Mouse (Mus musculus): ENCODE measurements around the gene Coro1a. TPM values are rescaled to one million over a fixed set of nuclear protein-coding genes. Genes with fewer than 3 reads are reported as not detected.
A peak's percentile ranks its signal among the peaks of the same experiment; 100 is the strongest.

Gene Coro1a
- polyA plus RNA-seq, 1 experiment from 2014 or later: 21.5 TPM

GRCm38 (mm10) chr7:126679683-126680082 lies 27.9 kb downstream of the Coro1a start:
- no peak overlapping the region for H3K9ac ChIP-seq (ENCODE audit: low read depth, low read length)
- H3K36me3 ChIP-seq (ENCODE audit: control insufficient read depth, insufficient read depth): no peaks in the 10 kb centered on the region
- no peak for TF ChIP-seq CTCF (IDR thresholded peaks at IDR 0.05; ENCODE audit: low read depth)
- H3K9me3 ChIP-seq (ENCODE audit: control insufficient read depth): no peaks in the 10 kb centered on the region
- ATAC-seq: no peak
- H3K4me1 ChIP-seq (replicated peaks; ENCODE audit: control insufficient read depth, insufficient read depth, low read length): peaks cover 2% of the 10 kb centered on the region; the same call in 1 of the 2 replicates
- no peak overlapping the region for H3K4me3 ChIP-seq (ENCODE audit: low read depth, low read length)
- H3K27ac ChIP-seq (ENCODE audit: low read depth, low read length): no peak overlapping the region
- no peaks in the 10 kb centered on the region for H3K27me3 ChIP-seq (replicated peaks; ENCODE audit: control insufficient read depth, insufficient read depth, low read length)
- no peak overlapping the region for H3K4me2 ChIP-seq (replicated peaks; ENCODE audit: low read depth)
- WGBS: 89% methylated on average over 5 of the region's 5 CpGs

- peaks cover 2% of the 10 kb centered on the region; the same call in 1 of the 2 replicates for H3K4me1 ChIP-seq (replicated peaks; ENCODE audit: control insufficient read depth, insufficient read depth, low read length)
- no peak overlapping the region for H3K9ac ChIP-seq (ENCODE audit: low read depth, low read length)
- H3K4me2 ChIP-seq (replicated peaks; ENCODE audit: low read depth): no peak overlapping the region
- peak; percentile 22; the same call in 1 of the 2 replicates for TF ChIP-seq CTCF (IDR thresholded peaks at IDR 0.05; ENCODE audit: low read depth)
- H3K27ac ChIP-seq (ENCODE audit: low read depth, low read length): no peak overlapping the region
- H3K36me3 ChIP-seq (ENCODE audit: control insufficient read depth, insufficient read depth): no peaks in the 10 kb centered on the region
- no peaks in the 10 kb centered on the region for H3K9me3 ChIP-seq (ENCODE audit: control insufficient read depth)
- no peaks in the 10 kb centered on the region for H3K27me3 ChIP-seq (replicated peaks; ENCODE audit: control insufficient read depth, insufficient read depth, low read length)
- WGBS: 36% methylated on average over 8 of the region's 8 CpGs
- H3K4me3 ChIP-seq (ENCODE audit: low read depth, low read length): no peak overlapping the region
- ATAC-seq: no peak
Measured at GRCm38 (mm10) chr7:126678545-126679341, 28.8 kb downstream of the Coro1a start.

GRCm38 (mm10) chr7:126676631-126677220 lies 30.9 kb downstream of the Coro1a start:
- 71% methylated on average over 4 of the region's 4 CpGs for WGBS
- no peak for ATAC-seq
- Histone ChIP-seq H3K27me3 (replicated peaks; ENCODE audit: control insufficient read depth, insufficient read depth, low read length) (no peaks in the 10 kb centered on the region), H3K4me2 (replicated peaks; ENCODE audit: low read depth) (no peak overlapping the region), H3K9me3 (ENCODE audit: control insufficient read depth) (no peaks in the 10 kb centered on the region), H3K4me1 (replicated peaks; ENCODE audit: control insufficient read depth, insufficient read depth, low read length) (peaks cover 2% of the 10 kb centered on the region; the same call in 1 of the 2 replicates), H3K36me3 (ENCODE audit: control insufficient read depth, insufficient read depth) (peaks cover 17% of the 10 kb centered on the region; the same call in 1 of the 2 replicates), H3K27ac (ENCODE audit: low read depth, low read length) (peak overlapping the region; percentile 28; the same call in 1 of the 2 replicates), H3K9ac (ENCODE audit: low read depth, low read length) (no peak overlapping the region), H3K4me3 (ENCODE audit: low read depth, low read length) (no peak overlapping the region)
- TF ChIP-seq CTCF (IDR thresholded peaks at IDR 0.05; ENCODE audit: low read depth): no peak

- ATAC-seq: no peak
- no peaks in the 10 kb centered on the region for H3K9me3 ChIP-seq (ENCODE audit: control insufficient read depth)
- H3K9ac ChIP-seq (ENCODE audit: low read depth, low read length): no peak within 1 kb of the TSS
- peak within 1 kb of the TSS; percentile 60 for H3K27ac ChIP-seq (ENCODE audit: low read depth, low read length)
- no peak for TF ChIP-seq CTCF (IDR thresholded peaks at IDR 0.05; ENCODE audit: low read depth)
- peak within 1 kb of the TSS; percentile 10; the same call in 1 of the 2 replicates for H3K4me2 ChIP-seq (replicated peaks; ENCODE audit: low read depth)
- peaks cover 22% of the 10 kb centered on the region; the same call in 1 of the 2 replicates for H3K36me3 ChIP-seq (ENCODE audit: control insufficient read depth, insufficient read depth)
- no peaks in the 10 kb centered on the region for H3K27me3 ChIP-seq (replicated peaks; ENCODE audit: control insufficient read depth, insufficient read depth, low read length)
- 67% methylated on average over 1 of the region's 1 CpGs for WGBS
- peaks cover 2% of the 10 kb centered on the region; the same call in 1 of the 2 replicates for H3K4me1 ChIP-seq (replicated peaks; ENCODE audit: control insufficient read depth, insufficient read depth, low read length)
- H3K4me3 ChIP-seq (ENCODE audit: low read depth, low read length): no peak within 1 kb of the TSS
Measured at GRCm38 (mm10) chr7:126676207-126676606, 31.4 kb downstream of the Coro1a start, which contains the start of gene Sult1a1. Sult1a1 (minus strand) TSS chr7:126676432.

GRCm38 (mm10) chr7:126675104-126675503 lies 32.5 kb downstream of the Coro1a start:
- 96% methylated on average over 8 of the region's 8 CpGs for WGBS
- no peaks in the 10 kb centered on the region for H3K9me3 ChIP-seq (ENCODE audit: control insufficient read depth)

GRCm38 (mm10) chr7:126672111-126672510 lies 35.5 kb downstream of the Coro1a start:
- Histone ChIP-seq H3K36me3 (ENCODE audit: control insufficient read depth, insufficient read depth) (peaks cover 29% of the 10 kb centered on the region; the same call in 1 of the 2 replicates), H3K27ac (ENCODE audit: low read depth, low read length) (no peak overlapping the region), H3K9me3 (ENCODE audit: control insufficient read depth) (no peaks in the 10 kb centered on the region), H3K4me1 (replicated peaks; ENCODE audit: control insufficient read depth, insufficient read depth, low read length) (peaks cover 2% of the 10 kb centered on the region; the same call in 1 of the 2 replicates), H3K4me3 (ENCODE audit: low read depth, low read length) (no peak overlapping the region), H3K27me3 (replicated peaks; ENCODE audit: control insufficient read depth, insufficient read depth, low read length) (no peaks in the 10 kb centered on the region), H3K4me2 (replicated peaks; ENCODE audit: low read depth) (no peak overlapping the region), H3K9ac (ENCODE audit: low read depth, low read length) (no peak overlapping the region)
- 96% methylated on average over 9 of the region's 9 CpGs for WGBS
- no peak for TF ChIP-seq CTCF (IDR thresholded peaks at IDR 0.05; ENCODE audit: low read depth)
- no peak for ATAC-seq

More at GRCm38 (mm10) chr7:126675104-126675503, 32.5 kb downstream of the Coro1a start:
- no peak overlapping the region for H3K4me3 ChIP-seq (ENCODE audit: low read depth, low read length)
- no peak for ATAC-seq
- H3K9ac ChIP-seq (ENCODE audit: low read depth, low read length): no peak overlapping the region
- peaks cover 29% of the 10 kb centered on the region; the same call in 1 of the 2 replicates for H3K36me3 ChIP-seq (ENCODE audit: control insufficient read depth, insufficient read depth)
- H3K4me2 ChIP-seq (replicated peaks; ENCODE audit: low read depth): no peak overlapping the region
- H3K4me1 ChIP-seq (replicated peaks; ENCODE audit: control insufficient read depth, insufficient read depth, low read length): peaks cover 2% of the 10 kb centered on the region; the same call in 1 of the 2 replicates
- H3K27ac ChIP-seq (ENCODE audit: low read depth, low read length): no peak overlapping the region
- no peaks in the 10 kb centered on the region for H3K27me3 ChIP-seq (replicated peaks; ENCODE audit: control insufficient read depth, insufficient read depth, low read length)
- TF ChIP-seq CTCF (IDR thresholded peaks at IDR 0.05; ENCODE audit: low read depth): no peak
